Comparison of ENCODE assay signal across 8 mouse cellular contexts in genomic region chr7:30090970-30091585, GRCm38 (mm10). TPM values are rescaled to one million over a fixed set of nuclear protein-coding genes. Genes with fewer than 3 reads are reported as not detected.
DNase-seq lines count a peak whose midpoint lies in the region; ATAC-seq and TF ChIP-seq lines count a peak whose summit lies in the region.

No protein-coding gene starts in this region.

- peak; percentile 54 for TF ChIP-seq CTCF in E14TG2a.4 (conservative IDR thresholded peaks at IDR 0.05; ENCODE audit: low read length)
- peak; percentile 74 for TF ChIP-seq CTCF in kidney, postnatal 0 days (IDR thresholded peaks at IDR 0.05; ENCODE audit: low read depth)

- intact Hi-C loops in gastrocnemius, postnatal 36 days (cut with DNase I), result loop anchor here (5.0 kb wide), 1 partner anchor 86 kb away; no protein-coding TSS in a partner anchor
- intact Hi-C loops in left cerebral cortex, postnatal 4 days (cut with DNase I), result no loop called here

- no peaks in the 10 kb centered on the region for H3K27me3 ChIP-seq in E14TG2a.4 (ENCODE audit: insufficient read depth, low read length)
- H3K27me3 ChIP-seq in embryonic facial prominence, embryonic 14.5 days (replicated peaks; ENCODE audit: control insufficient read depth, insufficient read depth, low read length), result no peaks in the 10 kb centered on the region
- no peaks in the 10 kb centered on the region for H3K27me3 ChIP-seq in kidney, postnatal 0 days (ENCODE audit: insufficient read depth, low read length)

- peak overlapping the region; percentile 81 for H3K27ac ChIP-seq in embryonic facial prominence, embryonic 14.5 days (replicated peaks; ENCODE audit: low read depth, low read length)
- H3K27ac ChIP-seq in kidney, postnatal 0 days, result peak overlapping the region; percentile 42; the same call in 1 of the 2 replicates

- ATAC-seq in embryonic facial prominence, embryonic 14.5 days (ENCODE audit: low read depth), result no peak
- ATAC-seq in kidney, postnatal 0 days (replicated peaks; ENCODE audit: low FRiP score, low read depth), result no peak

- peaks cover 70% of the 10 kb centered on the region for H3K4me1 ChIP-seq in E14TG2a.4 (replicated peaks; ENCODE audit: low read depth, low read length)
- peaks cover 16% of the 10 kb centered on the region for H3K4me1 ChIP-seq in embryonic facial prominence, embryonic 14.5 days (ENCODE audit: control insufficient read depth, insufficient read depth, low read length)
- peaks cover 15% of the 10 kb centered on the region; the same call in 1 of the 2 replicates for H3K4me1 ChIP-seq in kidney, postnatal 0 days (replicated peaks; ENCODE audit: insufficient read depth, low read length)

- H3K9me3 ChIP-seq in E14TG2a.4 (ENCODE audit: low read length), result no peaks in the 10 kb centered on the region
- H3K9me3 ChIP-seq in embryonic facial prominence, embryonic 14.5 days (ENCODE audit: control insufficient read depth, low read length), result no peaks in the 10 kb centered on the region
- no peaks in the 10 kb centered on the region for H3K9me3 ChIP-seq in kidney, postnatal 0 days (replicated peaks; ENCODE audit: low read length)

- H3K9ac ChIP-seq in embryonic facial prominence, embryonic 14.5 days (ENCODE audit: low read depth, low read length), result peak overlapping the region; percentile 76
- H3K9ac ChIP-seq in kidney, postnatal 0 days (ENCODE audit: low read depth, low read length), result no peak overlapping the region

- DNase-seq in gastrocnemius, adult 18-20 months (ENCODE audit: low spot score), result peak; percentile 9
- no peak for DNase-seq in gastrocnemius, postnatal 36 days
- peak; percentile 70 for DNase-seq in embryonic facial prominence, embryonic 14.5 days (ENCODE audit: low spot score)
- DNase-seq in kidney, postnatal 0 days (ENCODE audit: low spot score), result peak; percentile 76
- DNase-seq in naive thymus-derived CD4-positive, alpha-beta T cell, adult 2 months (ENCODE audit: low read depth), result peak; percentile 71
- DNase-seq in right cerebral cortex, postnatal 10 days (ENCODE audit: low spot score in 2 of 2), result no peak
- no peak for DNase-seq in left cerebral cortex, postnatal 4 days

- H3K36me3 ChIP-seq in E14TG2a.4 (ENCODE audit: insufficient read depth, low read length), result peaks cover 11% of the 10 kb centered on the region
- H3K36me3 ChIP-seq in embryonic facial prominence, embryonic 14.5 days (ENCODE audit: control insufficient read depth, insufficient read depth, low read length), result peaks cover 10% of the 10 kb centered on the region
- no peaks in the 10 kb centered on the region for H3K36me3 ChIP-seq in kidney, postnatal 0 days (ENCODE audit: insufficient read depth, low read length)

- WGBS in embryonic facial prominence, embryonic 14.5 days, result 10% methylated on average over 9 of the region's 9 CpGs
- 8% methylated on average over 9 of the region's 9 CpGs for WGBS in kidney, postnatal 0 days

- peak overlapping the region; percentile 94 for H3K4me3 ChIP-seq in E14TG2a.4 (replicated peaks; ENCODE audit: low read length)
- peak overlapping the region; percentile 60 for H3K4me3 ChIP-seq in embryonic facial prominence, embryonic 14.5 days (ENCODE audit: low read depth, low read length)
- H3K4me3 ChIP-seq in kidney, postnatal 0 days (replicated peaks; ENCODE audit: low read depth, low read length), result peak overlapping the region; percentile 60

- H3K4me2 ChIP-seq in embryonic facial prominence, embryonic 14.5 days (ENCODE audit: low read depth, low read length), result peak overlapping the region; percentile 74
- H3K4me2 ChIP-seq in kidney, postnatal 0 days (ENCODE audit: low read length), result peak overlapping the region; percentile 81

RNA-seq across cellular contexts. Expression of gene Zfp566, which starts 0.8 kb away (rescaled TPM):
- 1 to 10 TPM; 2.2 to 3.4 TPM for total RNA-seq in gastrocnemius, adult 18-20 months (2021)
- total RNA-seq in gastrocnemius, postnatal 36 days (2021), result 1 to 10 TPM; 1.8 to 2.9 TPM
- polyA plus RNA-seq in embryonic facial prominence, embryonic 14.5 days (2014; fragmentation: Nextera tagmentation; extraction: Ambion mirVana), result 7.9 and 11.2 TPM in 2 replicates
- 9.5 and 9.6 TPM in 2 replicates for polyA plus RNA-seq in kidney, postnatal 0 days (2015; fragmentation: Nextera tagmentation; extraction: Ambion mirVana)
- 10 to 100 TPM; 12.9 to 17.3 TPM for total RNA-seq in left cerebral cortex, postnatal 4 days (2021)

RNA-seq across cellular contexts. Expression of gene Gm26920, which starts 0.9 kb away (rescaled TPM):
- not detected for total RNA-seq in gastrocnemius, adult 18-20 months (2021)
- total RNA-seq in gastrocnemius, postnatal 36 days (2021), result not detected
- polyA plus RNA-seq in embryonic facial prominence, embryonic 14.5 days (2014; fragmentation: Nextera tagmentation; extraction: Ambion mirVana), result 1.4 and 2.5 TPM in 2 replicates
- 0.83 and 1.8 TPM in 2 replicates for polyA plus RNA-seq in kidney, postnatal 0 days (2015; fragmentation: Nextera tagmentation; extraction: Ambion mirVana)
- 1 to 10 TPM in 1 of 2 experiments, not detected in 1; 1.9 TPM for total RNA-seq in left cerebral cortex, postnatal 4 days (2021)

RNA-seq across cellular contexts. Expression of gene Zfp260, which starts 3.5 kb away (rescaled TPM):
- total RNA-seq in gastrocnemius, adult 18-20 months (2021), result 10 to 100 TPM; 33.3 to 37.9 TPM
- 10 to 100 TPM; 25.9 to 28.9 TPM for total RNA-seq in gastrocnemius, postnatal 36 days (2021)
- polyA plus RNA-seq in embryonic facial prominence, embryonic 14.5 days (2014; fragmentation: Nextera tagmentation; extraction: Ambion mirVana), result 136 and 141 TPM in 2 replicates
- 79.8 and 84.7 TPM in 2 replicates for polyA plus RNA-seq in kidney, postnatal 0 days (2015; fragmentation: Nextera tagmentation; extraction: Ambion mirVana)
- total RNA-seq in left cerebral cortex, postnatal 4 days (2021), result 10 to 100 TPM; 64.8 to 65.3 TPM

RNA-seq across cellular contexts. Expression of gene Zfp82, which starts 18.4 kb away (rescaled TPM):
- total RNA-seq in gastrocnemius, adult 18-20 months (2021), result 1 to 10 TPM; 1.6 to 2.7 TPM
- 1 to 10 TPM; 1.4 to 1.7 TPM for total RNA-seq in gastrocnemius, postnatal 36 days (2021)
- polyA plus RNA-seq in embryonic facial prominence, embryonic 14.5 days (2014; fragmentation: Nextera tagmentation; extraction: Ambion mirVana), result 6.4 and 7.0 TPM in 2 replicates
- 2.7 and 3.7 TPM in 2 replicates for polyA plus RNA-seq in kidney, postnatal 0 days (2015; fragmentation: Nextera tagmentation; extraction: Ambion mirVana)
- 1 to 10 TPM; 4.6 to 8.5 TPM for total RNA-seq in left cerebral cortex, postnatal 4 days (2021)

RNA-seq across cellular contexts. Expression of gene Zfp382, which starts 30.7 kb away (rescaled TPM):
- 1 to 10 TPM; 1.3 TPM for total RNA-seq in gastrocnemius, adult 18-20 months (2021)
- total RNA-seq in gastrocnemius, postnatal 36 days (2021), result under 1 TPM; 0.59 to 0.99 TPM
- polyA plus RNA-seq in embryonic facial prominence, embryonic 14.5 days (2014; fragmentation: Nextera tagmentation; extraction: Ambion mirVana), result 5.8 and 6.5 TPM in 2 replicates
- polyA plus RNA-seq in kidney, postnatal 0 days (2015; fragmentation: Nextera tagmentation; extraction: Ambion mirVana), result 4.9 and 5.5 TPM in 2 replicates
- 10 to 100 TPM; 33.0 to 33.9 TPM for total RNA-seq in left cerebral cortex, postnatal 4 days (2021)

Comparison
In these comparisons a context has a peak if more than half of its experiments do, and no peak if none do; other contexts are left out.
1. DNase-seq: peak in gastrocnemius, adult 18-20 months (single experiment), embryonic facial prominence, embryonic 14.5 days (single experiment), kidney, postnatal 0 days (single experiment) and naive thymus-derived CD4-positive, alpha-beta T cell, adult 2 months (single experiment); none in gastrocnemius, postnatal 36 days (0 of 2), right cerebral cortex, postnatal 10 days (0 of 2) and left cerebral cortex, postnatal 4 days (single experiment).
2. Peak in every context shown above with its lines, with median percentiles within 50 percentile points of each other: H3K4me3 ChIP-seq.